Mouse (Mus musculus): ENCODE results near the gene Atp2b4.

The Atp2b4 gene

GRCm38 (mm10) chr1:133653033-133653432 is 147.8 kb downstream of the Atp2b4 start:
- DNase-seq (ENCODE audit: low spot score): no peak

GRCm38 (mm10) chr1:133650288-133651055 is 150.4 kb downstream of the Atp2b4 start:
- no peak for DNase-seq (ENCODE audit: low spot score)
